Mouse (Mus musculus) liver, adult 2 months (tissue): ENCODE data around the gene Rapgefl1.
A peak's percentile ranks its signal among the peaks of the same experiment; 100 is the strongest.

Experiments used
- CTCF ChIP-seq: fragments of 200-500 bp; IDR thresholded peaks from 2 replicates; pipeline ENCODE4 v1.5.1; 2011; ENCODE audit warnings: low read depth, low read length, control low read depth
- POLR2A ChIP-seq: fragments of 200-500 bp; IDR thresholded peaks from 2 replicates; pipeline ENCODE4 v1.6.1; 2011; ENCODE audit warnings: low read length, control low read depth; ENCODE audit not compliant: insufficient read depth; ENCODE audit errors: extremely low read depth

GRCm38 (mm10) chr11:98863028-98863750 lies 26.6 kb downstream of the Rapgefl1 start, which contains the start of gene Wipf2:
- TF ChIP-seq CTCF (peak; percentile 71), POLR2A (0 out of 2 replicates have a peak, but pooled peaks have one; percentile 32)
